Mouse (Mus musculus) intestine, postnatal 0 days (tissue): Measurements from ENCODE around the gene Izumo2. TPM values are rescaled to one million over a fixed set of nuclear protein-coding genes. Genes with fewer than 3 reads are reported as not detected.
"Not testable (repeated sequence)": the region's sequence is repeated elsewhere in the genome, so short reads cannot be mapped to it uniquely, and the experiment has no call there.

ENCODE experiments used
- ATAC-seq: fragments of 200-750 bp; cut with Nextera tagmentation; 2 replicates; pipeline ENCODE4 v1.8.0; 2017; ENCODE audit warnings: mild to moderate bottlenecking, moderate TSS enrichment, moderate library complexity
- H3K27ac ChIP-seq: fragments of 300-500 bp; sonication (generic); 2 replicates; pipeline ENCODE4 v1.5.1; 2014; ENCODE audit warnings: mild to moderate bottlenecking, low read depth, low read length, moderate library complexity
- H3K27me3 ChIP-seq: fragments of 300-500 bp; sonication (generic); replicated peaks from 2 replicates; pipeline ENCODE4 v1.6.1; 2014; ENCODE audit warnings: low read length, mixed read lengths; ENCODE audit not compliant: control insufficient read depth, insufficient read depth
- H3K36me3 ChIP-seq: fragments of 300-500 bp; sonication (generic); 2 replicates; pipeline ENCODE4 v1.6.1; 2014; ENCODE audit warnings: mild to moderate bottlenecking, moderate library complexity; ENCODE audit not compliant: control insufficient read depth, insufficient read depth
- H3K4me1 ChIP-seq: fragments of 300-500 bp; sonication (generic); replicated peaks from 2 replicates; pipeline ENCODE4 v1.6.1; 2014; ENCODE audit warnings: antibody characterized with exemption, low read length, mixed read lengths; ENCODE audit not compliant: control insufficient read depth, insufficient read depth
- H3K4me2 ChIP-seq: fragments of 300-500 bp; sonication (generic); replicated peaks from 2 replicates; pipeline ENCODE4 v1.6.1; 2014; ENCODE audit warnings: low read depth, mild to moderate bottlenecking, moderate library complexity
- H3K4me3 ChIP-seq: fragments of 300-500 bp; sonication (generic); 2 replicates; pipeline ENCODE4 v1.5.1; 2014; ENCODE audit warnings: low read depth, low read length
- H3K9ac ChIP-seq: fragments of 300-500 bp; sonication (generic); 2 replicates; pipeline ENCODE4 v1.6.1; 2014; ENCODE audit warnings: mild to moderate bottlenecking, low read depth, low read length
- H3K9me3 ChIP-seq: fragments of 300-500 bp; sonication (generic); 2 replicates; pipeline ENCODE4 v1.6.1; 2016; ENCODE audit warnings: mixed run types; ENCODE audit not compliant: control insufficient read depth
- CTCF ChIP-seq: sonication (generic); IDR thresholded peaks from 2 replicates; pipeline ENCODE4 v1.5.1; 2016; ENCODE audit warnings: low read depth, mild to moderate bottlenecking, control low read depth, antibody characterized with exemption, moderate library complexity
- WGBS: fragments of 180-500 bp; shearing (Covaris S2); extraction: QIAGEN DNeasy Blood & Tissue Kit; methylation state at CpG from one replicate; pipeline ENCODE4 v1.1.7; 2014; 5-methylcytosine and 5-hydroxymethylcytosine counted together
- polyA plus RNA-seq: library from polyadenylated mRNA; unstranded; fragments of >200 nt; fragmentation: Nextera tagmentation; extraction: Ambion mirVana; gene quantifications from 2 replicates; pipeline ENCODE4 v1.2.1, GENCODE M21; 2015

The Izumo2 gene
- polyA plus RNA-seq, 1 experiment from 2014 or later, result not detected

- Histone ChIP-seq H3K4me3 (no peak overlapping the region), H3K27ac (no peak overlapping the region), H3K4me2 (no peak overlapping the region), H3K9me3 (no peaks in the 10 kb centered on the region), H3K27me3 (no peaks in the 10 kb centered on the region), H3K36me3 (peaks cover 3% of the 10 kb centered on the region; the same call in 1 of the 2 replicates), H3K9ac (no peak overlapping the region), H3K4me1 (peaks cover 3% of the 10 kb centered on the region; the same call in 1 of the 2 replicates)
- no peak for ATAC-seq
- 51% methylated on average over 9 of the region's 9 CpGs for WGBS
- TF ChIP-seq CTCF, result no peak
Observed at GRCm38 (mm10) chr7:44744270-44744669, 35.7 kb downstream of the Izumo2 start.

DNA sequence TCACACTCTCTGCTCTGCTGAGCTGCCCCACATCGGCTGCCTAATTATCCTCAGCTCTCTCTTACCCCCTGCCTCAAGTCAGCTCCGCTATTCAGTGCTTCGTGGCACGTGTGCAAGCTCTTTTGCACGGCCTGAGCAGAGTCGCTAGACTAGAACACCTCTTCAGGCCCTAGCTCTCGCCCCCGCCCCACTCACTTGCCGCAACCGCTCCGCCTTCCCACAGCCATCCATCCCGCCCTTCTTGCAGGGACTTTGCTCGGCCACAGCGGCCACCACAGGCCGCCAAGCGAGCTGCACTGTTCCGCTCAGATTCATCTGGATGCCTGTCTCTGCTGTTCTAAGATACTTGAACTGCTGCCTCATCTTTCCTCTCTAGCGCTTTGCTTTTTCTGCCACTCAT lies 36.5 kb downstream of the Izumo2 start:
- Histone ChIP-seq H3K4me1 (peaks cover 5% of the 10 kb centered on the region; the same call in 1 of the 2 replicates), H3K9ac (no peak overlapping the region), H3K36me3 (no peaks in the 10 kb centered on the region), H3K27me3 (no peaks in the 10 kb centered on the region), H3K9me3 (no peaks in the 10 kb centered on the region), H3K4me2 (peak overlapping the region; percentile 71), H3K4me3 (peak overlapping the region; percentile 33), H3K27ac (no peak overlapping the region)
- ATAC-seq, result peak; percentile 41
- under 1% methylated on average over 18 of the region's 18 CpGs for WGBS
- TF ChIP-seq CTCF, result peak; percentile 89

DNA sequence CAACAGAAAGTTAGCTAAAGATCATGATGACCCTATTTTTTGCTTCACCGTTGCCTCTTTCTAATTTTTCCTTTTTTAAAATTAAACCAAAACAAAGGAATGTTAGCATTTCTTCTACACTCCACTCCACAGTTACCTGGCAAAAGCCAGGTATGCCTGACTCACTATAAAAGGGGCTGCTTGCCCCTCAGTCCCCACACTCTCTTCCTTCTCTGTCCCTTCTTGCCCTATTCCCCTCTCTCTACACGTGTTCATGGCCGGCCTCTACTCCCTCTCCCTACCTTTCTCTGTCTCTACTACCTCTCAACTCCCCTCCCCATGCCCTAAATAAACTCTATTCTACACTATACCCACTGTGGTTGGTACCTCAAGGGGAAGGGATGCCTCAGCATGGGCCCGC lies 38.6 kb downstream of the Izumo2 start:
- peak overlapping the region; percentile 73; the same call in 1 of the 2 replicates for H3K4me2 ChIP-seq
- no peak overlapping the region for H3K4me3 ChIP-seq
- H3K27ac ChIP-seq, result no peak overlapping the region
- TF ChIP-seq CTCF, result no peak
- no peaks in the 10 kb centered on the region for H3K27me3 ChIP-seq
- H3K9me3 ChIP-seq, result no peaks in the 10 kb centered on the region
- no peak for ATAC-seq
- H3K36me3 ChIP-seq, result peaks cover 2% of the 10 kb centered on the region; the same call in 1 of the 2 replicates
- H3K9ac ChIP-seq, result no peak overlapping the region
- H3K4me1 ChIP-seq, result peaks cover 5% of the 10 kb centered on the region; the same call in 1 of the 2 replicates
- WGBS, result 65% methylated on average over 4 of the region's 4 CpGs

DNA sequence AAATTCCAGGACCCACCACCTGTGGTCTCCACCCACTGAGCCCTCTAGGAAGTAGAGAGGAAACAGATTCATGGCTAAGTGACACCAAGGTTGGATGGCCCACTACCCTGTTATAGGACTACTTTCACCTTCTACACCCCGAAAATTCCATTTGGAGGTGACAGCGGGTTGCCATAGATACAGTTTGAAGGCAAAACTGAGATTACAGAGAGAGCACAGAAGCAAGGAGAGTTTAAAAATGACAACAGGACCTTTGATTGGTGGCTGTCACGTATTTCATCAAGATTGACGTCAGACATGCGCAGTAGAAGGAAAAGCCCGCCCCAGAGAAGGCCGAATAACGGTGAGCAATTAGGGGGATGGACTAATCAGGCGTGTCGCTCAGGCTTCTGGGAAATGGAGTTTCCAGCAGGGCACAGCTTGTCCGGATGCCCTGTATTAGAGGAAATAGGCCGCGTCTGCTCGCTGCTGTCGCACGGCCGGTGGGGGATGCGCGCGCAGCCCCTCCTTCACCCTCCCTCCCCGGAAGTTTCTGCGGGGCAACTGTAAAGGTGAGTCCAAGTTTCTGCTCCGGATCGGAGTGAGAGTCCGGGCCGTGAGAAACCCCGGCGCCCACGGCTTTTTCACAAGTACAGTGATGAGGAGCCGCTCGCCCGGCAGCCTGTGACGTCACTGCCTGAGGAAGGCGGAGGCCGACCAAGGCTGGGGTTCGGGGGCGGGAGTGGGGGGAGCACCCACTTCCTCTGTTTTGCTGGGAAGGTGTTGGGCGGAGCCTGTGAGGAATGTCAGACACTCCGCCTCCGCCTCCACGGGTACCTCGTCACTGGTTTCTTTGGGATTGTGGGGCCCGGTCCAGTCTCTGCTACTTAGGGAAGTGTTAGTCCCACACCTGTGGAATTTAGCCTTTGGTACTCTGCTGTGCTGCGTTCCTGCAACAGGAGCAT lies 39.8 kb downstream of the Izumo2 start, which contains the start of gene Vrk3:
TSS of gene Vrk3 (plus strand) at position 313 of the 944 bp plus-strand sequence.
- peaks cover 5% of the 10 kb centered on the region; the same call in 1 of the 2 replicates for H3K4me1 ChIP-seq
- H3K27me3 ChIP-seq, result no peaks in the 10 kb centered on the region
- peak; percentile 98 for ATAC-seq
- peak within 1 kb of the TSS; percentile 79 for H3K27ac ChIP-seq
- no peak for TF ChIP-seq CTCF
- peak within 1 kb of the TSS; percentile 49 for H3K4me3 ChIP-seq
- no peaks in the 10 kb centered on the region for H3K9me3 ChIP-seq
- peaks cover 13% of the 10 kb centered on the region for H3K36me3 ChIP-seq
- peak within 1 kb of the TSS; percentile 50 for H3K9ac ChIP-seq
- peak within 1 kb of the TSS; percentile 73 for H3K4me2 ChIP-seq
- under 1% methylated on average over 44 of the region's 44 CpGs for WGBS

DNA sequence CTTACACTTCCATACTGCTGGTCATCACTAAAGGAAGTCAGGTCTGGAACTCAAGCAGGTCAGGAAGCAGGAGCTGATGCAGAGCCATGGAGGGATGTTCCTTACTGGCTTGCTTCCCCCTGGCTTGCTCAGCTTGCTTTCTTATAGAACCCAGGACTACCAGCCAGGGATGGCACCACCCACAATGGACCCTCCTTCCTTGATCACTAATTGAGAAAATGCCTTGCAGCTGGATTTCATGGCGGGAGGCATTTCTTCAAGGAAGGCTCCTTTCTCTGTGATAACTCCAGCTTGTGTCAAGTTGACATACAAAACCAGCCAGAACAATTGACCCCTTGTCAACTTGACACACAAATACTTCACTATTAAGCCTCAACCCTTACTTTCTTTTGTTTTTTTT lies 42.4 kb downstream of the Izumo2 start, which contains the start of gene Zfp473:
TSS of gene Zfp473 (minus strand) at position 101 of the 400 bp plus-strand sequence.
- 100% methylated on average over 1 of the region's 1 CpGs for WGBS
- H3K4me3 ChIP-seq, H3K9me3 ChIP-seq, H3K9ac ChIP-seq, H3K4me2 ChIP-seq, H3K27me3 ChIP-seq, H3K4me1 ChIP-seq, ATAC-seq, H3K27ac ChIP-seq: not testable (repeated sequence)
- H3K36me3 ChIP-seq, result peaks cover 38% of the 10 kb centered on the region

- no peak overlapping the region for H3K9ac ChIP-seq
- 86% methylated on average over 2 of the region's 2 CpGs for WGBS
- no peak for ATAC-seq
- H3K27ac ChIP-seq, result no peak overlapping the region
- peaks cover 91% of the 10 kb centered on the region for H3K36me3 ChIP-seq
- no peak for TF ChIP-seq CTCF
- H3K9me3 ChIP-seq, result no peaks in the 10 kb centered on the region
- H3K4me3 ChIP-seq, result no peak overlapping the region
- no peaks in the 10 kb centered on the region for H3K4me1 ChIP-seq
- no peaks in the 10 kb centered on the region for H3K27me3 ChIP-seq
- H3K4me2 ChIP-seq, result no peak overlapping the region
Observed at GRCm38 (mm10) chr7:44757164-44757563, 48.6 kb downstream of the Izumo2 start.
